Mouse (Mus musculus) intestine, embryonic 15.5 days (tissue): ENCODE measurements around the gene Insl6. TPM values are rescaled to one million over a fixed set of nuclear protein-coding genes. Genes with fewer than 3 reads are reported as not detected.

Experiments
- ATAC-seq: fragments of 200-750 bp; cut with Nextera tagmentation; 2 replicates; pipeline ENCODE4 v1.8.0; 2017; ENCODE audit warnings: moderate TSS enrichment, moderate library complexity
- H3K27ac ChIP-seq: fragments of 300-500 bp; sonication (generic); 2 replicates; pipeline ENCODE4 v1.5.1; 2015; ENCODE audit warnings: mild to moderate bottlenecking, inconsistent platforms
- H3K27me3 ChIP-seq: fragments of 300-500 bp; sonication (generic); replicated peaks from 2 replicates; pipeline ENCODE4 v1.6.1; 2015; ENCODE audit warnings: inconsistent platforms
- H3K36me3 ChIP-seq: fragments of 300-500 bp; sonication (generic); 2 replicates; pipeline ENCODE4 v1.6.1; 2015; ENCODE audit warnings: inconsistent platforms
- H3K4me1 ChIP-seq: fragments of 300-500 bp; sonication (generic); replicated peaks from 2 replicates; pipeline ENCODE4 v1.6.1; 2015; ENCODE audit warnings: inconsistent platforms
- H3K4me2 ChIP-seq: fragments of 300-500 bp; sonication (generic); replicated peaks from 2 replicates; pipeline ENCODE4 v1.6.1; 2015; ENCODE audit warnings: mild to moderate bottlenecking, inconsistent platforms
- H3K4me3 ChIP-seq: fragments of 300-500 bp; sonication (generic); replicated peaks from 2 replicates; pipeline ENCODE4 v1.5.1; 2015; ENCODE audit warnings: inconsistent platforms
- H3K9ac ChIP-seq: fragments of 300-500 bp; sonication (generic); 2 replicates; pipeline ENCODE4 v1.6.1; 2015; ENCODE audit warnings: inconsistent platforms
- H3K9me3 ChIP-seq: fragments of 300-500 bp; sonication (generic); 2 replicates; pipeline ENCODE4 v1.6.1; 2016; ENCODE audit warnings: inconsistent platforms
- WGBS: fragments of 180-500 bp; shearing (Covaris S2); methylation state at CpG from one replicate; pipeline ENCODE4 v1.1.7; 2015; 5-methylcytosine and 5-hydroxymethylcytosine counted together
- polyA plus RNA-seq: library from polyadenylated mRNA; unstranded; fragments of >200 nt; fragmentation: Nextera tagmentation; extraction: Ambion mirVana; gene quantifications from 2 replicates; pipeline ENCODE4 v1.2.1, GENCODE M21; 2015

Gene Insl6
- polyA plus RNA-seq, 1 experiment from 2014 or later = 13.8 TPM

DNA sequence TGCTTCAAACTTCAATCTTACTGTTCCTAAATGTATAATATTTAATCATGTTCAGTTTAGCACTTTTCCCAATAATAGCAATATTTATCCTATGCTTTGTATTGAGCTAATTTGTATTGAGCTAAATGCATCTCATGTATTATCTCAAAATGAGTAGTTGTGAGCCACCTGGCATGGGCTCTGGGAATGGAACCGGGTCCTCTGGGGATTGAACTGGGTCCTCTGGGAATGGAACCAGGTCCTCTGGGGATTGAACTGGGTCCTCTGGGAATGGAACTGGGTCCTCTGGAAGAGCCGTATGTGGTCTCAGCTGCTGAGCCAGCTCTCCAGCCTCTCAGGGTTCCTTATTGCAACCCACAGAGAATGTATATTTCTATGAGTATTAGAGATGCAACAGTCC is 23.0 kb downstream of the Insl6 start:
- H3K4me3 ChIP-seq = no peak overlapping the region
- H3K27ac ChIP-seq = no peak overlapping the region
- no peaks in the 10 kb centered on the region for H3K9me3 ChIP-seq
- WGBS = 87% methylated on average over 2 of the region's 2 CpGs
- H3K27me3 ChIP-seq = no peaks in the 10 kb centered on the region
- no peak for ATAC-seq
- no peak overlapping the region for H3K4me2 ChIP-seq
- H3K4me1 ChIP-seq = no peaks in the 10 kb centered on the region
- no peak overlapping the region for H3K9ac ChIP-seq
- H3K36me3 ChIP-seq = peaks cover 7% of the 10 kb centered on the region; the same call in 1 of the 2 replicates

DNA sequence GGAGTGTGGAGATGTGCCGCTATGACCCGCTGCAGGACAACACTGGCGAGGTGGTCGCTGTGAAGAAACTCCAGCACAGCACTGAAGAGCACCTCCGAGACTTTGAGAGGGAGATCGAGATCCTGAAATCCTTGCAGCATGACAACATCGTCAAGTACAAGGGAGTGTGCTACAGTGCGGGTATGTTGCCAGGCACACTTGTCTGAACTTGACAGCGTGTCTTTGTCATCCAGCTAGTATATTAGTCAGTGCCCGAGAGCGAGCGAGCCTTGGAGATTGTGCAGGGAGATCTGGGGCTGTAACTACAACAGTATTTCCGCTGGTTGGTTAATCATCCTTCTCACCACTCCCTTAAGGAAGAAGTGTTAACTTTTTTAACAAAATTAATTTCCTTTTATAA is 24.2 kb downstream of the Insl6 start:
- Histone ChIP-seq H3K4me1 (no peaks in the 10 kb centered on the region), H3K9ac (no peak overlapping the region), H3K9me3 (no peaks in the 10 kb centered on the region), H3K4me3 (no peak overlapping the region), H3K27me3 (no peaks in the 10 kb centered on the region), H3K27ac (no peak overlapping the region), H3K4me2 (no peak overlapping the region), H3K36me3 (peaks cover 7% of the 10 kb centered on the region; the same call in 1 of the 2 replicates)
- WGBS = 94% methylated on average over 13 of the region's 13 CpGs
- ATAC-seq = no peak

DNA sequence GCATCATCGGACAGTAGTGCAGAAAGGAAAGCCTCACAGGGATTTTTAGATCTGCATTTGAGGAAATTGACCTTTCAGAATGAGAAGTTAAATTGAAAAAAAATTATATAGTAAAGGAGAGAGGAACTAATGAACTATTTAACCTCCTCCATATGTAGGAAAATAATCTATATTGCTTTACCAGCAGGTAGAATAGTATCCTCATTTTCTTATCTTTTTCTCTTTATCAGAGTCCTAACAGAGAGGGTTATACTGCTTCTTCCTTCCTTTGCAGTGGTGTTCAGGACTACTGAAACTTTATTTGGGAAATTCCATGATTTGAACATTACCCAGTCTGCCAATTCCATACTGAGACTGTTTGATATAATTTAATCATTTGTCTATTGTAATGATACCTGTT is 27.8 kb downstream of the Insl6 start:
- no peak overlapping the region for H3K9ac ChIP-seq
- H3K27ac ChIP-seq = no peak overlapping the region
- 100% methylated on average over 1 of the region's 1 CpGs for WGBS
- H3K4me3 ChIP-seq = no peak overlapping the region
- peaks cover 7% of the 10 kb centered on the region; the same call in 1 of the 2 replicates for H3K36me3 ChIP-seq
- ATAC-seq = no peak
- no peak overlapping the region for H3K4me2 ChIP-seq
- H3K27me3 ChIP-seq = no peaks in the 10 kb centered on the region
- H3K9me3 ChIP-seq = no peaks in the 10 kb centered on the region
- H3K4me1 ChIP-seq = no peaks in the 10 kb centered on the region

DNA sequence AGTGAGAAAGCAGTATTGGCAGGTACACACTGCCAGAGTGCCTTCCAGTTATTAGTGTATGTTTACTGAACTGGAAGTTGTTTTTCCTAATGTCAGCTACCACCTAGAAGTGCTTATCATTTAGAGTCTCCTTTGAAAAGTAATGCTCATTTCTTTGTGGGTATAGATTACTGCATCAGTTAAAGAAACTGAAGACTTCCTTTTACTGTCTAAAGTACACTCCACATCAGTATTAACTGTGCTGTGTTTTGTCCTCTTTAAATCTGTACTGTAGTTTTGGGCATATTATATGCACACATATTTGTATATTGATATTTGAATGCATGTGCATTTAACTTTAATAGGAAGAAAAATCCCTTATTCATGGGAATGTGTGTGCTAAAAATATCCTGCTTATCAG is 29.0 kb downstream of the Insl6 start:
- no peaks in the 10 kb centered on the region for H3K27me3 ChIP-seq
- H3K4me2 ChIP-seq = no peak overlapping the region
- no peaks in the 10 kb centered on the region for H3K4me1 ChIP-seq
- ATAC-seq = no peak
- no peak overlapping the region for H3K4me3 ChIP-seq
- H3K27ac ChIP-seq = no peak overlapping the region
- no peaks in the 10 kb centered on the region for H3K9me3 ChIP-seq
- H3K36me3 ChIP-seq = peaks cover 12% of the 10 kb centered on the region
- H3K9ac ChIP-seq = no peak overlapping the region

DNA sequence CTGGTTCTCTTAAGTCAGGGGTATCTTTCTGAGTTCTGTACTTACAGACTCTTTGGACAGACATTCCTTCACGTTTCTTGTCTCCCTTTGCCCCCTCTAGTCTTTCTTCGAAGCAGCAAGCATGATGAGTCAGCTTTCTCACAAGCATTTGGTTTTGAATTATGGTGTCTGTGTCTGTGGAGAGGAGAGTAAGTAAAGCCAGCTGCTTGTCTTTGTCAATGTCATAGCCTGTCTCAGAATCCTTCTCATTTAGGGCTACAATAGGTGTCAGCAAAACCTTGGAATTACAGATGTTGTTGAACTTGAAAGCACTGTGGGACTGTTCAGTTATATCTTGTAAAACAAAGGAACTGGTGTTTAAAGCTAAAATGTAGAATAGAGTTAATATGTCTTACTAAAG is 30.4 kb downstream of the Insl6 start:
- Histone ChIP-seq H3K4me1 (no peaks in the 10 kb centered on the region), H3K27ac (no peak overlapping the region), H3K4me2 (no peak overlapping the region), H3K9me3 (no peaks in the 10 kb centered on the region), H3K9ac (no peak overlapping the region), H3K4me3 (no peak overlapping the region), H3K36me3 (peaks cover 11% of the 10 kb centered on the region), H3K27me3 (no peaks in the 10 kb centered on the region)
- ATAC-seq = no peak
- 51% methylated on average over 2 of the region's 2 CpGs for WGBS

DNA sequence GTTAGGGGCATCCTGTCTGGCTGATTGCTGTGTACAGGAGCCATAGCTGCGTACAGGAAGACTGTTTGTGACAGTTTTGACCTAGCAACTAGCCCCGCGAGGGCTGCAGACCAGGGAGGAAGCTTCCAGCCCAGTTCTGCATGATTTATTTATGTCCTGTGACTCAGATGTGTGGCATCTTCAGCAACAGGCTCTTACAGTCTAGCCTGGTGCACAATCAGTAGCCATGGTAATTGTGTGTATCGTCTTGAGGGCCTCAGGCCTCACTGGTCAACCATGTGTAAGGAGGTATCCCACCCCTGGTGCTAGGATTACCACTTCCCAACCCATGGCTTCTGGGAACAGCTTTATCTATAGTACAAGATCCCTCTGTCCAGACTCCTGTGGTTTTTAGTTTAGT is 32.6 kb downstream of the Insl6 start:
- Histone ChIP-seq H3K4me3 (no peak overlapping the region), H3K4me1 (no peaks in the 10 kb centered on the region), H3K27ac (no peak overlapping the region), H3K9me3 (no peaks in the 10 kb centered on the region), H3K27me3 (no peaks in the 10 kb centered on the region), H3K36me3 (peaks cover 10% of the 10 kb centered on the region), H3K4me2 (no peak overlapping the region), H3K9ac (no peak overlapping the region)
- no peak for ATAC-seq
- 79% methylated on average over 4 of the region's 4 CpGs for WGBS

DNA sequence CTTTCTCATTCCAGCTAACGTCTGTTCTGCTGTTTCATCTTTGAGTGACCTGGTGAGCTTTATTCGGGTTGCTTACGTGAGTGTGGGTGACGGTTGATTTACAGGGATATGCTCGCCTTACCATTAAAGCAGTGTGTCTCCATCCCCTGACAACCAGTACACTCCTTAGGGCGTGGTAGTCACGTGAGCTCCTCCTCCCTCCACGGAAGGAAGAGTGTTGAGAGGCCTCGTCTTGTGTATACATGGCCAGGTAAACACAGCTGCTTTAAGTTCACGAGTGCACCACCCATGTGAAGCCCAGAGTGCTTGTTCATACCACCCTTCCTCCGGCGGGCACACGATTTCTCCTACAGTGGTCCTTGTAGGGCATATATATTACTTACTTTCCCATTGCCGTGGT is 33.6 kb downstream of the Insl6 start:
- no peaks in the 10 kb centered on the region for H3K9me3 ChIP-seq
- H3K9ac ChIP-seq = no peak overlapping the region
- ATAC-seq = peak; percentile 47; the same call in 1 of the 2 replicates
- 56% methylated on average over 14 of the region's 14 CpGs for WGBS
- H3K27me3 ChIP-seq = no peaks in the 10 kb centered on the region
- no peaks in the 10 kb centered on the region for H3K4me1 ChIP-seq
- H3K4me2 ChIP-seq = no peak overlapping the region
- H3K4me3 ChIP-seq = no peak overlapping the region
- H3K27ac ChIP-seq = no peak overlapping the region
- peaks cover 10% of the 10 kb centered on the region for H3K36me3 ChIP-seq

DNA sequence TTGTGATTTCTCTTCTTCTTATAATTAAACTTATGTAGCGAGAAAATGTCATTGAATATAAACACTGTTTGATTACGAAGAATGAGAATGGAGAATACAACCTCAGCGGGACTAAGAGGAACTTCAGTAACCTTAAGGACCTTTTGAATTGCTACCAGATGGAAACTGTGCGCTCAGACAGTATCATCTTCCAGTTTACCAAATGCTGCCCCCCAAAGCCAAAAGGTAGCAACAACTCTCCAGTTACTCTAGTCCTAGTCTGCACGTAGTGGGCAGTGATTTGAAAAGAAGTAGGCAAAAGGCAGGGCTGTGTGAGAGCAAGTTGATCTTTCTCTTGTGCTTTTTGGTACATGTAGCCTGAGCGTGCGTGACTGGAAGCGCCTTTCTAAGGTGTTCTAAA is 37.3 kb downstream of the Insl6 start:
- 78% methylated on average over 8 of the region's 8 CpGs for WGBS
- no peaks in the 10 kb centered on the region for H3K9me3 ChIP-seq
- no peak for ATAC-seq
- no peak overlapping the region for H3K9ac ChIP-seq
- no peaks in the 10 kb centered on the region for H3K4me1 ChIP-seq
- peaks cover 16% of the 10 kb centered on the region for H3K36me3 ChIP-seq
- no peak overlapping the region for H3K27ac ChIP-seq
- H3K4me2 ChIP-seq = no peak overlapping the region
- H3K27me3 ChIP-seq = no peaks in the 10 kb centered on the region
- H3K4me3 ChIP-seq = no peak overlapping the region

DNA sequence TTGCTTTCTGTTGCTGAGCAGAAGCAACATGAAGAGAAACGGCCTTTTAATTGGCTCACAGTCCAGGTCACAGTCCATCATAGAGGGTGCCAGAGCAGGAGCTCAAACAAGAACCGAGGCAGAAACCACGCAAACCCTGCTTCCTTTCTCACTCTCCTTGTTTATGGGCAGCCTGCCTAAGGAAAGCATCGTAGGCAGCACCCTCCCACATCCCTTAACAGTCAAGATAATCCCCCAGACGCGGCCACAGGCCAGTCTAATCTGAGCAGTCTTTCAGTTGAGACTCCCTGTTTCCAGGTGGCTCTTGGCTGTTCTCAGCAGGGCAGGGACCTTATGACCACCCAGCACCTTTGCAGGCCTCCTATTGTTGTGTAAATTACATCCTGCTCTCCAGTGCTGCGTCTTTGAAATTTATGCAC is 39.7 kb downstream of the Insl6 start:
- Histone ChIP-seq H3K4me3 (no peak overlapping the region), H3K4me2 (no peak overlapping the region), H3K9ac (no peak overlapping the region), H3K27ac (no peak overlapping the region), H3K9me3 (no peaks in the 10 kb centered on the region), H3K27me3 (no peaks in the 10 kb centered on the region), H3K36me3 (peaks cover 11% of the 10 kb centered on the region), H3K4me1 (no peaks in the 10 kb centered on the region)
- 52% methylated on average over 7 of the region's 7 CpGs for WGBS
- no peak for ATAC-seq

DNA sequence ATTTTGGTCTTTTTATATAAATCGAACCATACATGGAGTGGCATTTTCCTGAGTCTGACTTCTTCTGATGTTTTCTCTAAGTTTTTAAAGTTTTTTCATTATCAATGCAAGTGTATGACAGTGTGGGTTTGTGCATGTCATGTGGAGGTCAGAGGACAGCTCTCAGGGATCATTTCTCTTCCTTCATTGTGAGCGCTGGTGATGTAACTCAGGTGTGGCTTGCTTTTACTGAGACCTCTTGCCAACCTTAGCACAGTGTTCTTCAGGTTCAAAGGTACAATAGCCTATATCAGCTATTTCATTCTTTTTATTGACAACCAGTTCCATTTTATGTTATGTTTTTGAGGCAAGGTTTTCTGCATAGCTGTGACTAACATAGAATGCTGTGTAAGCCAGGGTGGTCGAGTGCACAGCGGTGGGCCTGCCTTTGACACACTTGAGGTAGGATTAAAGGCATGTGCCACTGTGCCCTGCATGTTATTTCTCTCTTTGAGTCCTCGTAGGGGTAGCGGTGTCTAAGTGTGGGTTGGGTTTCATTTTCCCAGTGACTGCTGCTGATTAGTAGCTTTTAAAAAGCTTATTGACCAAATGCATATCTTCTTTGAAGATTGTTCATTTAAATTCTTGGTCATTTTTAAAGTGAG is 46.1 kb downstream of the Insl6 start:
- 88% methylated on average over 6 of the region's 6 CpGs for WGBS
- H3K4me2 ChIP-seq = no peak overlapping the region
- peak; percentile 36; the same call in 1 of the 2 replicates for ATAC-seq

DNA sequence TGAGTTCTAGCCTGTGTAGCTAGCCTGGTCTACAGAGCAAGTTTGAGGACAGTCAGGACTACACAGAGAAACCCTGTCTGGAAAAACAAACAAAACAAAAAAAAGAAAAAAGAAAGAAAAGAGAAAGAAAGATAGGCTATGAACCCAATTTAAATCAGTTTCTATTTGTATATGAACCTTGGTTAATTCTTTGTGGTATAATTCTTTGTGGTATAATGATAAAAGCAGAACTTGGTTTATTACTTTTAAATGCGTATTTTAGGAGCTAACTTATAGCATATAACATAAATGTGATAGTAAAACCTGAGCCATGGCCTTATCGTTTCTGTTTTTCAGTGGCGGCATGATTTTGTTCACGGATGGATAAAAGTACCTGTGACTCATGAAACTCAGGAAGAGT is 48.7 kb downstream of the Insl6 start:
- ATAC-seq = no peak
- Histone ChIP-seq H3K9me3 (no peaks in the 10 kb centered on the region), H3K4me2 (no peak overlapping the region), H3K27ac (no peak overlapping the region), H3K27me3 (no peaks in the 10 kb centered on the region), H3K4me3 (no peak overlapping the region), H3K4me1 (no peaks in the 10 kb centered on the region), H3K9ac (no peak overlapping the region), H3K36me3 (0 out of 2 replicates have a peak, but pooled peaks cover 2% of the 10 kb centered on the region)
- 95% methylated on average over 4 of the region's 4 CpGs for WGBS

More for the DNA sequence above, 46.1 kb downstream of the Insl6 start:
- Histone ChIP-seq H3K27me3 (no peaks in the 10 kb centered on the region), H3K27ac (no peak overlapping the region), H3K36me3 (0 out of 2 replicates have a peak, but pooled peaks cover 2% of the 10 kb centered on the region), H3K9ac (no peak overlapping the region), H3K4me1 (no peaks in the 10 kb centered on the region), H3K4me3 (no peak overlapping the region), H3K9me3 (no peaks in the 10 kb centered on the region)

DNA sequence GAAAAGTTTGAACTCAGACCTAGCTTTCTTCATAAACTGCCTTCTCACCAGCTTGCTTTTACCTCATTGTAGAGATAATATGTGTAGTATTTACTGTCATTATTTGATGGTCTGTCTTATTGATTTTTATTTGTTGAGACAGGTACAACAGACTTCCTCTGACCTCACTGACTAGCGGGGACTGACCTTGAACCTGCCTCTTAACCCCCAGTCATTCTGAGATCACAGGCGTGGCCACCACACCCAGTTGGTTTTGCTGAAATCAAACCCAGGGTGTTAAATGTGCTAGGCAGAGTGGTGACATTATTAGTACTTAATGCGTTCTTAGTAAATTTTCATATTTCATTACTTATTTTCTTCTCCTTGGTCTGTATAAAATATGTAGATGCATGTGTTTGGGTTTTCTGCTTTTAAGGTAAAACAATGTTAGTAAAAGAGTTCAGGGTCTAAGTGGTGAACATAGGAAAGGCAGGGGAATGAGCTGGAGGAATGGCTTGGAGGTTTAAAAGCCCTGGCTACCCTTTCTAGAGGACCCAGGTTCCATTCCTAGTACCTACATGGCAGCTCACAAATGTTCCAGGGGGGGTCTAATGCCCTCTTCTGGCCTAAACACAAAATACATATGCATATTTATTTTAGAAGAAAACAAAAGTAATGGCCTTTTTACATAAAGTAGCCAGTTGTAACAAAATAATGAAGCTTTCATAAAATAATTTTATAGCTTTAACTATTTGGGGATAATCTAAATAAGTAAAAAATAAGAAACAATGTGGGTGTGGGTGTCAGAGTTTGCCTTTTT is 52.9 kb downstream of the Insl6 start:
- Histone ChIP-seq H3K4me1 (no peaks in the 10 kb centered on the region), H3K9me3 (no peaks in the 10 kb centered on the region), H3K27me3 (no peaks in the 10 kb centered on the region), H3K9ac (no peak overlapping the region), H3K27ac (no peak overlapping the region), H3K36me3 (no peaks in the 10 kb centered on the region), H3K4me2 (no peak overlapping the region), H3K4me3 (no peak overlapping the region)
- WGBS = 90% methylated on average over 3 of the region's 3 CpGs
- ATAC-seq = no peak
